Mouse (Mus musculus) liver, adult (tissue): ENCODE measurements around the gene Igfn1.

Source experiments
- GATA4 ChIP-seq: IDR thresholded peaks from 2 replicates; pipeline ENCODE4 v1.6.1; 2014; ENCODE audit warnings: mild to moderate bottlenecking, low read length; ENCODE audit not compliant: insufficient replicate concordance

Gene Igfn1

DNA sequence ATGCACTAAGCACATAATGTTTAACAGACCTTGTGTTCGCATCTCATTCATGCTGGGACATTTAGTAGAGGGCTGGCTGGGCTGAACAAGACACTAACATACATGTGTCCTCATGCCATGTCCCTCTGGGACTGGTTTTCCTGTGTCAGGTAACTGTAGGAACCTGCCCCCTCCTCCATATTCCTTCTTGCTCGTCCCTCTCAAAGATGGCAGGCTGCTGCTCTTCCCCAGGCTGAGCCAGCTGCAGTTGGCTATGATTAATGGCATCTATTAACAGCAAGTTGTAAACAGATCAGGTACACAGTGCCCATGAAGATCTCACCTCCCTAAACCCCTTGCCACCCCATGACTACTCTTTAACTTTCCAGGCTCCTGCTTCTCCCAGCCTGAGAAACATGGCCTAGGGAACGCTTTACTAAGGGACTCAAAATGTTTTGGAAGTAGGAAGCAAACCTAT is at the start of gene Igfn1:
Gene Igfn1, minus strand, starts transcription at position 51 of the 457 bp plus-strand sequence.
- no peak for TF ChIP-seq GATA4

DNA sequence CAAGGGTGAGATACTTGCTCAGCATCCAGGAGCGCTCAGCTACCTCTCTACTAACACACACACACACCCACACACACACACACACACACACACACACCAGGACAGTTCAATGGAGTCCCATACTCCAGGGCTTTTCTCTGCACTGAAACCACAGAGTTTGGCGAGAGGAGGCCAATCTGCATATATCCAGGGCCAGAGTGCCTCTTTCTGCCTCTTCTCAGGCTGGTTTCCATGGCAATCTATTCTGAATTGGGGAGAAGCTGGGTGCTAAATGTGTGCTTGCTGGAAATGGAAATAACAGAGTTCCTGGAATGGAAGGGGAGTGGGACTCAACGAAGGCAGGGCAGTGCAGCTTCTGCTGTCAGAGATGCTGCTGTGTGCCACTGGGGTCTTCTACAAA is 49.6 kb upstream of the Igfn1 start:
- no peak for TF ChIP-seq GATA4

DNA sequence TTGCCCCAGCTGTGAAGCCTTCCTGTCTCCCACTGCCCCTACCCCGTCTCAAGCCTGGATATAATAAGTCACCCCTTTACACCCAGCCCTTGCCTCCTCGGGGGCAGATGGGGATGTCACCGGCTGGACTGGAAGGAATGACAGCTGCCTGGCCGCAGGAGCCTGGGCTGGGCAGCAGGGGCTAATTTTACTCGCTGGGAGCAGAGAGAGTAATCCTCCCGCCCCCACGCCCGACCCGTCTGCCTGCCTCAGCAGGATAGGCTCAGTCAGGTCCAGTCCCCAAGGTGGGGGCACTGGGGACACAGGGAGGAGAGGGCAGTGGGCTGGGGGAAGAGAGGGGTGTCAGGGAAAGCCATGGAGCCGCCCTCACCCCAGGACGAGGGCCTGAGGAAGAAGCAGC is 46.4 kb upstream of the Igfn1 start, which contains the start of gene Cacna1s:
Gene Cacna1s, plus strand, starts transcription at position 204 of the 400 bp plus-strand sequence.
- no peak for TF ChIP-seq GATA4

DNA sequence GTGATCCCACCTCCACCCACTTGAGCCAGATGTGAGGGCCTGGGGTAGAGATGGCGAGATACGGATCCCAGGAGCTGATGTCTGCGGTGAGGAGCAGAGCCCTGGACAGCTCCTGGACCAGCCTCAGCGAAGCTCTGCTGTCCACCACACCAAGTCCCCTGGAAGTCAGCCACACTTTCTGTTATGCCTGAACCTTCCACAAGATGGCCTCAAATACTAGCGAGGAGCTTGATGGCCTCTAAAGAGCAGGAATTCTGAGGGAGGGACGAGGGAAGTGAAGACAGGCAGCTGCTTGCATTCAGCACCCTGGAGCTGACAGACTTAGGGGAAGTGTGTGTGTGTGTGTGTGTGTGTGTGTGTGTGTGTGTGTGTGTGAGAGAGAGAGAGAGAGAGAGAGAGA is 45.3 kb upstream of the Igfn1 start:
- no peak for TF ChIP-seq GATA4

DNA sequence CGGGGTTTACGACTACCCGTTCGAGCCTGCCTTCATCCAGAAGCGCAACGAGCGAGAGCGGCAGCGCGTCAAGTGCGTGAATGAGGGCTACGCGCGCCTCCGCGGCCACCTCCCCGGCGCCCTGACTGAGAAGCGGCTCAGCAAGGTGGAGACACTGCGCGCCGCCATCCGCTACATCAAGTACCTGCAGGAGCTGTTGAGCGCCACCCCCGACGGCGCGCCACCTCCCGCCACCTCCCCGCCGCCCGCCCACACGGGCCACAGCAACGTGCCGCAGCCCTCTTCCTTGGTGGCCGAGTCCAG is 44.8 kb upstream of the Igfn1 start:
- no peak for TF ChIP-seq GATA4

DNA sequence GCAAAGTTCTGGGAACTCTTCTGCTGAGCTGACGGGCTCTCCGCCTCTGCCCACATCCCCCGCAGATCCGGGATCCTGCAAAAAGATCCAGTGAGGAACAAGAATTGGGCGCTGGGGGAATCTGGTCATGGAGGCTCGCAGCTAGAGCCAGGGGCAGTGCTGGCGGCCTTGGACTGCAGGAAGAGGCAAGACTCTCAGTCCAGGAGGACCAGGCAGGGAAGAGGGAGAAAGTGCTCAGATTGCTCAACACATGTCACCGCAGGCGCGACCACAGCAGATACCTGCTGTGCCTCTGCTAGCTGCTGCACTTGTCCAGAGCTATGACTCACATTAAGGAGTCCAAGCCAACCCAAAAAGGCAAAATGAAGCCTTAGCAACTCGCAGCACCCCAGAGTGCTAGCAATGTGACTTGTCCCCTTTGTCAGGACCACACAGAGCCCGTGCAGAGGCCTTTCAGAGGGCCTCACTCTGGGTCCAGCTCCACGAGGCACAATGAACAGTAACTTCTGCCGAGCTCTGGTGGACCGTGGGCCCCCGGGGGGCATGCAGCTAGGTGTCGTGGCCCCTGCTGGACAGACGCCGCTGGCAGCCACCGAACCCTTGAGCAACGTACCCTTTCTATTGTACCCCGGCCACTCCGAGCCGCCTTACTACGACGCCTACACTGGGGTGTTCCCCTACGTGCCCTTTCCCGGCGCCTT is 44.3 kb upstream of the Igfn1 start, which contains the start of gene Ascl5:
Gene Ascl5, plus strand, starts transcription at position 493 of the 701 bp plus-strand sequence.
- TF ChIP-seq GATA4 = no peak

DNA sequence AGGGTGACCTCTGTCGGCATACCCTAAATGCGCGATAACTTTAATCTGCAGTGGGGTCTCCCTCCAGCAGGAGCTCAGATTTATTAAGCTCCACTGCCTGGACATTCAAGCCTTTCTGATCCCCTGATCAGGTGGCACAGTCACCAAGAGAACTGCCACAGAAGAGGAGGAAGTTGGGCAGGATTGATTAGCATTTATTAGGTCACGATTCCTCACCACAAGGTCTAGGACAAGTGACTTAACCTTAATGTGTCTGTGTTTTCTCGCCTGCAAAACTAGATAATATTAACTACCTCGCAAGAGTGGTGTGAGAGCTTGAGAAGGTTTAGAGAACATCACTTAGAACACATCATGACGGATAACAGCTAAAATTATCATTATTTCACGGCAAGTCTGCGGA is 41.8 kb upstream of the Igfn1 start:
- no peak for TF ChIP-seq GATA4

DNA sequence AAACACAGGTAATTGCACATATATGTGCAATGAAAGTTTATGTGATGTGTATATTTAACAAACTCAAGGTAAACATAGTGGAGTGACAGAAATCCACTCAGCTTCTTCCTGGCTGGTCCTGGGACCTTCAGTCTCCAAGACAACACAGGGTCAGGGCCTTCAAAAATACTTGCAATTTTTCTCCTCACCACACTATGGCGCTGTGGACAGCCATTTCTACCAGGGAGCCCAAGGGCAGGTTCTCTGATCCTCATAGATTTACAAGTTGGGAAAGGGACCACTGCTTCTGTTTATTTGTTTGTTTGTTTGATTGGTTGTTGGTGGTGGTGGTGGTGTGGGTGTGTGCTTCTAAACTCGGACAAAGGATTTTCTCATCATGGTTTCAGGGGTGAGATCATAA is 41.3 kb upstream of the Igfn1 start:
- TF ChIP-seq GATA4 = no peak

DNA sequence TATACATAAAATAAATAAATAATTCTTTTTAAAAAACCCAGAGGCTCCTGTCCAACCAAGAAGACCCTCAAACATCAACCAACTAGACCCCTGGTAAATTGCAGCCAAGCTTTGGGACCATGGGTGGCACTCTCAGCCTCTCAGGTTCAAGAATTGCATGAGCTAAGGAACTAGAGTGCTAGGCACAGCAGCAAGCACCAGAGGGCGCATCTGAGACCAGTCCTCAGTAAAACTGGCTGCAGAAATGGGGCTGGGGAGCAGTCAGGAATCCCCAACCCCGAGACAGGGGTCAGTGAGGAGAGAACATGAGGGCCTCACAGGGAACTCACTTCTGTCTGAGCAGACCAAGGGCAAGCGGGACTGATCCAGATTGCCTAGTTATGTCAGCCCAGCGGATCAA is 39.6 kb upstream of the Igfn1 start:
- TF ChIP-seq GATA4 = no peak

DNA sequence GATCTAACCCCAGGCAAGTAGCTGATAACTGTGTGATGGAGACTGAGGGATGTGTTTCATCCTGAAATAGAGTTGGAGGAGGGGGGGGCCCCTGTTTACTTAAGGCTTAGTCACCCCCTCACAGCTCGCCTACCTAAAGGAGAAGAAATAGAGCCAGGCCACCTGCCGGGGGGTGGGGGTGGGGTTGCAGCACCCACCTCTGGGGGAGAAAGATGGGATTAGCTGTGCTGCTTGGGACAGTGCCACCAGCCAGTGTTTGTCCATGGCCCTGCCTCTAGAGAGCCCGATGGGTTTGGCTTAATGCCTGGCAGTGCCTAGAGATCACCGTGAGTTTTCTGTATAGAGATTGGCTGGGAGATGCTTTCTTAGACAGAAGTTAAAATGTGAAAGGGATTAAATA is 34.7 kb upstream of the Igfn1 start:
- TF ChIP-seq GATA4 = no peak

DNA sequence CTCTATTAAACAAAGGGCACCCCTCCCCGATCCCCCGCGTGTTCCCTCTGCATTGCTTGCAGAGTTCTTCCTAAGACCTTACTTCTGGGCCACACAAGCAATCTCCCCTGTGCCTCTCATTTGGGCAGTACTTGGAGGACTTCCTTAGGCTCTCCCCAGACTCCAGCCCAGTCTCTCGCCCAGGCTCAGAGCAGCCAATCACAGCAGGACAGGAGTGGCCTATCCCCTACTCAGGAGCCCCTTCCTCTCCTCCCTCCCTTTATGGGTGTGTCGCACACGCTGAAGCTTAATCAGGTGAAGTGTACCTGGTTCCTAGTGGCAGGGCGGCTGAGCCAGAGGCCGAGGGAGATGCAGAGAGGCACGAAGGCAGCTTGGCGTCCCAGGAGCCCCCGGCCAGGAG is 34.3 kb upstream of the Igfn1 start:
- no peak for TF ChIP-seq GATA4

DNA sequence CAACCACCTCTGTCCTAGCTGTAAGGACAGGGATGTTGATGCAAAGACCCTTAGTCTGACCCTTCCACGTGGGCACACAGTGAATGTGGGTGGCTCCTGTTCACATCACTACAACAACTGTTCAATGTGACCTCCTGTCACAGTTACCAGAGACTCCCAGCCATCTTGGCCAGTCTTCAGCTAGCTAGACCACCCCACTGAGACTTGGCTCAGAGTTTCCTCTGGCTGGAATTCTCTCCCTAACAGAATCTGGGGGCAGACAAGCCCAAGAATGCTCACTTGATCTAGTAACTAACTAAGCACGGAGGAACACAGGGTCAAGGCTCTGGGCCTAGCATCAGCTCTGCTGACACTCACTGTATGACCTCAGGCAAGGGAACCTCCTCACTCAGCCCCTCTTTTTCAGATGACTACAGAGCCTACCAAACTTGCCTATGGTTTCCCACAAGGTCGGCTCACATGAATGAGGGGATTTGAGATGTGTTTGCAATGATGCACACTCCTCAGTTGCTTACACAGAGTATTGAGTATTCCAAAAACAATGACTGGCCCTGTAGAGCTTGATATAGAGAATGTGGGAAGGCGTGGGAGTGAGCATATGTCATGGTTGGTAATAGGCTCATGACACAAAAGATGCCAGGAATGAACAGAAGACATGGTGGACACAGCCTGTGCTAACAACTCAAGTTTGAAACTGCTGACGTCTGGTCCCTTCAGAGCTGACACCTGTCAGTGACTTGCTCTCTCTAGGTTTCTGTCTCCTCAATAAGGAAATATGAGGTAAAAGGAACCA is 32.8 kb upstream of the Igfn1 start:
- TF ChIP-seq GATA4 = no peak

DNA sequence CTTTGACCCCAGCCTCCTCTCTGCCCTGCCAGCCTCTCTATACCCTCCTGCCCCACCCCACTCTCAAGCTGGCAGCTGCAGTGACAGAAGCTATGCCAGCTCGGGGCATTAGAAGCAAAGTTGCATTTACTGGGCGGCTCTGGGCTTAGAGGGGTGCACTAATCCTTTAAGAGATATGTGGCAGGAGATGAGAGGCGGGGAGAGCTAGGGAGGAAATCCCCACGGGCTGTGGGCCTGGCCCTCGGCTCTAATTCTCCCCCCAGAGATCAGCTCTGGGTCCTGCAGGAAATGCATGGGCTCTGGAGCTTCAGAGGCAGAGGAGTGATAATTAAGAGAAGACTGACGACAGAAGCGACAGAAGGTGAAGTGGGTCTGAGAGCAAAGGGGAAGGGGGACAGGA is 26.8 kb upstream of the Igfn1 start:
- TF ChIP-seq GATA4 = no peak

DNA sequence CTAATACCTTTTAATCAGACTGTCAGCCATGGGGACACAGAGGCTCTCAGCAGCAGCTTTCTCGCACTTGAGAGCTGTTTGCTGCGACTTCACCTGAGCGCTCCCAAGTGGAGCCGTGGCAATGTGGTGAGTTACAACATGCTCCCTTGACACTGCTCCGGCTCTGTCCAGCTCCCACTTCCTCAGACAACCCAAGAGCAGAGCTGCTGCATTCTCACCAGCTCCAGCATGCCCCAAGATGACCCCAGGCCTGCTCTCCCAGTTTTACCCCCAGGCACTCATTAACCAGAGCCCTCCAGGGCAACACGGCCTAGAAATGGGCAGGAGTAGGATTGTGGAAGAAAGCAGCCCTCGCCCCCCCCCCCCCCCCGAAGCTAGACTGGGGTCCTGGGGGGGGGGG is 25.6 kb upstream of the Igfn1 start:
- no peak for TF ChIP-seq GATA4

DNA sequence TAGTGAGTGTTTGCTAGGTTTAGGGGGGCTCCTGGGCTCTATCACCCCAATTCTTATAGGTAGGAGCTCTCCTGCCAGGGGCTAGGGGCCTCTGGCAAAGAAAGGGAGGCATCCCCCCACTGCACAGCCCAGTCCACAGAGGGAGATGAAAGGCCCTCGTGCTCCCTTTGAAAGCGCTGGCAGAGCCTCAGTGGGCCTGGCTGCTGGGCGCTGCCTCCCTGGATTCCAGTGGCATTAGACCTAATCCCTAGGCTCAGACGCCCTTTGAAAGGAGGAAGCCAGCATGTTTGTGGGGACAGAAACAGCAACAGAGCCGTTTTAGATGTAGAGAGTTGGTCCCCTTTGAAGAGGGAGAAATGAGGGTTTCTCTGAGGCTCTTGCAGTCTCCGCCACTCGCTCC is 24.1 kb upstream of the Igfn1 start:
- no peak for TF ChIP-seq GATA4

DNA sequence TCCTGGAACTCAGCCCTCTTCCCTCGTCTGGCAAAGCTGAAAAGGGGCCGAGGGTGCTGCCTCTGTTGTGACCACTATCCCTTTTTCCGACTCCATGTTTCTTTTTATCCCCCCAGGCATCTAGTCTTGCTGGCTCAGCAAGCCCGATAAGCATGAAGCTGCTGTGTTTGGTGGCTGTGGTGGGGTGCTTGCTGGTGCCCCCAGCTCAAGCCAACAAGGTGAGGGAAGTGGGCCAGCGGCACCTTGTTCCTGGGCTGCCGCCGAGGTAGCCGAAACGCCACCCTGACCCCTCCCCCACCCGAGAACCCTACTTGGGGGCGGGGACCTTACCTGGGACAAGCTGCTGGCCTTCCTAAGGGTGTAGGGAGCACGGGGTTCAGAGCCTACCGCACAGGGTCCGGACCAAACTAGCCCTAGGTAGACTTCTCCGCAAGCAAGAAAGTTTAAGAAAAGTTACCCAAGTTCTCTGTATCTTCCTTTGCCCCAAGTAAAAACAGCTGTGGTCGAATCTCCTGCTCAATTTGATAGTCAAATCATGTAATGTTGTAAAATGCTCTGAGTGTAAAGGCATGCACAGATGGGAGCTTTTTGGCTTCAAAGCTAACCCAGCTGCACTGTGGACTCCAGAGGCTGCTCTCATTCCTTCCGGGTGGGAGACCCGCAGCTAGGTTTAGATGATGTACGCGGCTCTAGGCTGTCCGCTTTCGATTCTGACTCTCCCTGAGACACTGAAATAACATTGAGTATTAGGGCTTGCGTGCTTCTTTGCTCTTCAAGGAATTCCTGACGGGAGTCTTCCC is 12.4 kb upstream of the Igfn1 start:
- TF ChIP-seq GATA4 = no peak
